Mouse (Mus musculus) c-Kit-positive CD71-positive TER-119-positive erythroid progenitor cells, embryonic 14.5 days (primary cell): Measurements from ENCODE around the gene Heatr4.
"Not testable (repeated sequence)": the region's sequence is repeated elsewhere in the genome, so short reads cannot be mapped to it uniquely, and the experiment has no call there.

ENCODE experiments used
- DNase-seq: peaks from one replicate; pipeline ENCODE4 v3.0.0-alpha.2; 2013; ENCODE audit warnings: low spot score

Gene Heatr4

DNA sequence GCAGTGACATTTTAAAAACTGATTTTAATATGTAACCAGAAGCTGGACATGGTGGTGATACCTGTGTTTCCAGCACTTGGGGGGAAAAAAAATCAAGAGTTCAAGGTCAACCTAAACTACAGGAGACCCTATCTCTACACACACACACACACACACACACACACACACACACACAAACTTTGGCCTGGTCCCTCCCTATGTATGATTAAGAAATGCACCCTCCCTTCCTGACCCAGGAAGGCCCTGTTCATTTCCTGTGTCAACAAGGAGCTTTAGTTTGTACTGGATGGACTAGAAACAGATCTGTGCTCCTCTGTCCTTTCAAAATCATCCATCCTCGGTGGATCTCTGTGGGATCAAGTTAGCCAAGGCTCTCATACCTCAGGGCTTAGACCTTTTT, 46.1 kb downstream of the Heatr4 start:
- not testable (repeated sequence) for DNase-seq

DNA sequence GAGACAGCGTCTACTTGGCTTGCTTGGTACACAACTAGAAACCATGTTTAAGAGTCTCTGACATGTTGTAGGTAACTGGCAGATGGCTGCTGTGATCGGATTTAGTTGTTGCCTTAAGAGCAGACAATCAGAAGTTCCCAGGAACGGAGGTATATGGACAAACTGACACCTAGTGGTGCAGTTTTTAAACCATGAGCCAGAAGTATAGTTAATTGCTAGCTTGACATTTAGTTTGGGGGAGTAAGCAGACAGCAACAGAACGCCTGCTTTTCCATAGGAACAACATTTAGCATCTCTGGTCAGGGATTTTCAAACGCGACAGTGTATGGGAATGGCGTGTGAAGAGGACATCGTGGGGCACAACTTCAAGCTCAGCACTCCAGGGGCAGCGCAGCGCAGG, 47.1 kb downstream of the Heatr4 start:
- no peak for DNase-seq

DNA sequence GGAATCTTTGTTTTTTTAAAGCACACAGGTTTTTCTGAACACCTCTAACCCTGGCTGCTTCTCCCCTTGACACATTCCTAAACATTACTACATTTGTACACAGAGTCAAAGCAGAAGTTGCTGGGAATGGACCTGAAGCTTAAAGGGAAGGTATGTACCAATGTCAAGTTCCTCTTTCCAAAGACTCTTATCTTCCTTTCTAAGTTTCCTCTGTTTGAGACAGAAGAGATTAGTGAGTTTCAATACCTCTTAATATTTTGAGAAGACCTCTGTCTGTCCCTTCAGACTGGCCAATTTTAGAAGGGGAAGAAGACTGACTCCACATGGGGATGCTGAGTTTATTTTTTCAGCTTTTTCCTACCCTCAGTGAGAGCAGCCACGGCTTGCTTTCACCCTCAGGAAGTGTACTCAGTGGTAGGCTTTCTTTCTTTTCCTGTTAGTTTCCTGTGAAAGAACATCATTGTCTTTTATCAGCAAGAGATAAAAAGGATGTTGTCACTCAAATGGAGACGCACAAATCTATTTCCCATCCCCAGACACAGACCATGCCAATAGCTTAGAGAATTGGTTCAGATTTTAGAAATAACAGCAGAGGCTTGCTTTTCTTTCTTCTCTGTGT, 55.4 kb downstream of the Heatr4 start:
- DNase-seq = no peak

DNA sequence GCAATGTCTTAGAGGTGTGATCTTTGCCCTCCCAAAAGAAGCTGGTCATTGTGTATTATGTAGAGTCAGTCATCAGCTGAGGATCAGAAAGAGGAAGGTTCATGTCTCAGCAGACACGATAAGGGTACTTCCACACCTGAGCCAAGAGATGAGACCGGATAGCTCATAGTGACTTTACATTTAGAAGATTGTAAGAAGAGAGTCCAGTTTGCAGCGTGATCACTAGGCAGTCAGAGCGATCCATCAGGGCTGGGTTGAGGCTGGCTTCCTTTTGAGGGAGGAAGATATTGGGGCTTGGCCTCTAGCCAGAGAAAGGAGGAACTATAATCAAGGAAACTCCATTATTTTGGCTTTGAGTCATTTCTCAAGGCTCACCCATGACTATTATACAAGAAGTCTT, 56.9 kb downstream of the Heatr4 start:
- DNase-seq = no peak

DNA sequence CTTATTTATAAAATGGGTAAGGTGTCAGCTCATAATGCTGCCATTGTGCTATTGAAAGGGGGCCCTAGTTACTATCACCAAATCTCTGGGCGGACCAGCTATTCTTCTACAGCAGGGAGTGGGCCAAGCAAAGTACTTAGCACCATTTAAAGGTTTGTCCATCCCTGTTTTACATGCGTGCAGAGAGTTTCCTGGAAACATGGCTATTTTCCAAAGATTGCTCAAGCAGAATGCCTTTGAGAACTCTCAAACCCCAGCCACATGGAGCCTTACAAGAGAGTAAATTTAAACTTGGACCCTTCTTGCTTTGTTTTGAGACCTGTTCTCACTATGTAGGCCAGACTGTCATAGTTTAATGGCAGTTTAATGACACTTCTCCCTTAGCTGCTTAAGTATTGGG, 58.6 kb downstream of the Heatr4 start:
- DNase-seq = no peak

DNA sequence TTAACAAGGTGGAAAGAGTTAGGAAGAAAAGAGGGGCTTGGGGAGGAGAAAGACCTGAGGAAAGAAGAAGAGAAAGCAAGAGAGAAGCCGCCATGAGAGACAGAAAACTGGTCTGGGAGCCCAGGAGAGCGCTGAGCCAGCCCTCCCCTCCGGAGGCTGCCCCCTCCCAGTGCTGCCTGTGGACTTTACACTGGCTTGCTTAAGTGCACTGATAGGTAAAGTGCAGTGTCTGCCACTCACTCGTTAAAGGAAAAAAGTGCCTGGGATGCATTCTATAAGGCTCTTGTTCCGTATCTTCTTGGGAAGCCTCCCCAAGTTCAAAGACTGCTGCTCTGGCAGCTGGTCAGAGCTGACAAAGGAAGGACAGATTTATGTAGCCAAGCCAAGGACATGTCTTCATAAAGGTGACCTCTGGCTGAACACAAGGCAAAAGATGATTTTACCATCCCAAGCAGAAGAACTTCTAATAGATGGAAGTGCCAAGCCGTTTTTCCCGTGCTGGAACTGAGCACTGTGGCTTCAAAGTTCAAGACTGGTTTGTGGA, 59.4 kb downstream of the Heatr4 start:
- DNase-seq = no peak

DNA sequence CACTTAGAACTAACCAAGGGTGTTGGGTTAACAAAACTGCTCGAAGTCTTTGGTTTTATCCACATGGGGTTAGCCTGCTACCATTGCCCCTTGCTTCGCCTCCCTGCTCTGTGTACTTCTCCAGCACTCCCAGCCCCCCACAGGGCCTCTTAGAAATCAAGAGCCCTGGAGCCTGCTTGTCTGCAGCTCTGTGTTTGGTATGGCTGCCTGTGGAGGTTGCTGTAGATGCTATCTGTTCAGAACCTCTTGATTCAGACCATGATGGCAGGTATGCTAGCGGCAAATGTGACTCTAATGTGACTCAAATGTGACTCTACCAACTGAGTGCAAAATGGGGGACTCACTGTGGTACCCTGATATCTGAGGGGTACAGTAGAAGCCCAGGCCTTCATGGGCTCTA, 60.3 kb downstream of the Heatr4 start:
- DNase-seq = no peak

DNA sequence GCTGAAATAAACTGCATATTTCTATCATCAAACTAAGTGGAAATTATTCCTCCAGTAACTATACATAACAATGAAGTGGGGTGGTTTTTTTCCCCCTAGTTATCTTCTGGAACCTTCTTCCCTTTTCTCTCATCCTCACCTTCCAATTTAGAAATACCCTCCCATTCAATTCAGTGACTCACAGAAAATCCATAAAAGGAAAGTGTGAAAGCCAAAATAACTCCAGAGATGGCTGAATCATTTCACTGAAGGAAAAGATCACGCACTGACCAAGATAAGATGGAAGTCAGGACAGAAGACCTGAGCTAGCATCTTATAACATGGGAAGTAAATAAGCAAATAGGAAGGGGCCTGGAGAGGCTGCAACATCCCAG, 61.2 kb downstream of the Heatr4 start:
- DNase-seq = no peak

DNA sequence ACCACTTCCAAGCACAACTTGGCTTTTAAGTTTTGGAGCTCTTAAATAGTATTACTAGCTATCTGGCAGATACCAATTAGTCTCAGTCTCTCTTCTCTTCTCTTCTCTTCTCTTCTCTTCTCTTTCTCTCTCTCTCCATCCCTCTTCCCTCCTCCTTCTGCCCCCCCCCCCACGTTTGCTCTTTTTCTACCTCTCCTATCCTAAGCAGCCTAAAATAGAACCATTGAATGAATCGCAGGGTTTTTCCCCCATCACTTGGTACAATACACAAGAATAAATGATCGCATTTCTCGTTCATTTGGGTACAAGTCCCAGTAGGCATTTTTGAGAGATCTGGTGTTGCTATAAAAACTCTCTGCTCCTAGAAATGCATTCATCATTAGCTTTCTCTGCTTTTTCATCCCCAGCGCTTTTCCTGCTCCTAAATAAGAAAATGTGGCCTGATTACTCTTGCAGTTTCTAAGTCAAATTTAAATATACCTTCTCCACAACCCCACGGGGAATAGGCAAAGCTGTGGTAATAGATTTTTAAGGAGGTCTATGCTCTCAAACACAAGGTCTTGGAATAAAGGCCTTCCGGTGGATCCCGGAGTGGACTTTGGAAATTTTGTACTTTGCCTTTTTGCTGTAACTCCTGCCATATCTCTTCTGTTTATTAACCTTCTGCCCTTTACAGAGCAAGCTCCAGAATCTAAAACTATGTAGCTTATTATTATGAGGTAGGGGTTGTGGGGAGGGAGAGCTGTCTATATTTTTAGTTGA, 61.7 kb downstream of the Heatr4 start:
- DNase-seq = no peak

DNA sequence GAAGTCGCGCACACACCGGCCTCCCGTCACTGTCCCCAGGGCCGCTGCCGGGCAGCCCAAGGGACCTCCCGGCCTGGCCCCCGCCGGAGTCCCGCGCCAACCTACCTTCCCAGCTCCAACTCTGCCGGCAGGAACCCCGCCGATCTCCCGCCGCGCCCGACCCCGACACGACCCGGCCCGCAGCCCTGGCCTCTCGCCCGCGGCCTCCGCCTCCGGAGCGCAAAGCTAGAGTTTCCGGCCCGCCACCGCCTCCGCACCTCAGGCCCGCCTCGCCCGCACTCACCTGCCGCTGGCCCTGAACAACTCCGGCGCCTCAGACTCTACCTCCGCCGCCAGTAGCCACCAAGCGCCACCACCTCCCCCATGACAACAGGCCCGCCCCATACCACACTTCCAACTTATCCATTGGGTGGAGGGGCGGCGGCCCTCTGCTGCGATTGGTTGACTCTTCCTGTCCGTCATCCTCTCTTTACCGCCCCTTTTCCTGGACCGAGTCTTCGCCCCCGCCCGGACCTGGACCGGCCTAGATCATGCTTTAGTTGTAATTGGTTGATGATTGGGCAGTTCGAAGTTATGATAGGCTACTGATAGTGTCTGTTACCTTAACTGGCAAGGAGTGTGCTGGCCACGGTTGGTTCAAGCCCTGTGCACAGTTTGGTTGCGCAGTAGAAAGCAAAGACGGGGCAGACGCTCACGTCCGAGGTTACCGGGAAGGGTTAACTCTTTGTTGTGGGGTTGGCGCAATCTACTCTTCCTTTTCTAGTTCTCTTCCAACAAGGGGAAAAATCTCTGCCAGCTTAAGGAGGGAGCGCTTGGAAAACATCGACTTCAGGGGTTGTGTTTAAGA, 62.9 kb downstream of the Heatr4 start, which contains the start of gene Numb:
Numb (minus strand) TSS at position 400 of the 847 bp plus-strand sequence.
- peak; percentile 99 for DNase-seq

DNA sequence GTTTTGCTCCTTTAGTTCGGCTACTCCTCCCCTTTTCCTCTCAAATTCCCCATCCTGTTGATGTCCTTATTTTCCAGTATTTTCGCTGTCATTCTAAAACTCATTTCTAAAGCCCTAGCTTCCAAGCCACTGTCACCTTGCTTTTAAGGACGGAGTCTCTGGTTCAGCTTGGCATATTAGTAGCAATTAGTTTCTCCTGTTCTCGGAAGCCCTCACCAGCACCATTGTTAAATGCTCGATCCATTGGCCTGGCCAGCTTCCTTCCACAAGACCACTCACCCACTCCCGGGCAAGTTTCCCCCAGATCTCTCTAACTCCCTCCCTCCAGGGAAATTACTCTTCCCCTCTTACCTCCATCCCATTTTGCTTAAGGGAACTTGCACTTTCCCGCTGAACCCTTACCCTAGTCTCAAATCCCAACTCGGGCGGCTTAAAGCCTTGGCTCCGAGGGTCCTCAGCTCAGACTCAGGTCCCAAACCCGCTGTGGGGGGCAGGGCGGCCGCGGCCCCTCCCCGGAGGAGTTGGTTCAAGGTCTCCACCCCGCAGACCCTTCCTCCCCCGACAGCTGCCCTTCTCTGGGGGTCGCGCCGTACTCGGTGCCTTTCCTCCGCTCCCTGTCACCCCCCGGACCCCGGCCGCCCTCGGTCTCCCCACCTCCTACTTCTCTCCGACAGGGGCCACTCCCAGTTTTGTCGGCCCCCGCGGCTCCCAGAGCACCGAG, 63.8 kb downstream of the Heatr4 start:
- DNase-seq = no peak

DNA sequence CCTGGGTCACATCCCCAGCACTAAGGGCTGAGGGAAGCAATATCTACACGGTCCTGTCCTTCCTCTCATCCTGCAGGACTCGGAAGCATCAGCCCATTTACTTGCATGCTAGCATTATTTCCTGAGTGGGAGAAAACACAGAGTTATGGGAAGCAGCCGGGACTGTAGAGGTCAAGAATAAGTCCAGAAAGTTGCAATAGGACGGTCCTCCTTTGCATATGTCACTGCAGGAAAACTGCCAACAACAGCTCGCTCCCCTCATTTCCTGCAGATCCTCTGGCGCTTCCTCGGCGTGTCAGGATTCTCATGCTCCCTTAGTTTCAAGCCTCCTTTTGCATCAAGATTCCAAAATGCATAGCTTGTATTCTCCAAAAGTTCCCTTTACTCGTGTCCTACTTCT, 67.8 kb downstream of the Heatr4 start:
- no peak for DNase-seq

DNA sequence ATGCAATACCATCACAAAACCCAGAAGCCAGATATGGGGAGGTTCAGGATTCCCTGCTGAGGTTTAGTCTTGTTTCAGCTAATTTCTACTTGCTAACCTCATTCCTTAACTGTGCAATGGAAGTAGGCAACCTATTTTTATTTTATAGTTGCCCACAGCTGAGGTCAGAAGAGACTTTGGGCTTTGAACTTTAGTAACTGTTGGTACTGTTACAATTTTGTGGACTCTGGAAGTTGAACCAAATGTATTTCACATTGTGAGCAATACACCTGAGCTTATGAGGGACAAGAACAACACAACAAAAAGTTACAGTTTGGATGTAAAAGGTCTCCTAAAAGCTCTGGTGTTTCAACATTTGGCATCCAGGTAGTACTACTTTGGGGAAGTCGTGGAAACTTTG, 69.9 kb downstream of the Heatr4 start:
- no peak for DNase-seq

DNA sequence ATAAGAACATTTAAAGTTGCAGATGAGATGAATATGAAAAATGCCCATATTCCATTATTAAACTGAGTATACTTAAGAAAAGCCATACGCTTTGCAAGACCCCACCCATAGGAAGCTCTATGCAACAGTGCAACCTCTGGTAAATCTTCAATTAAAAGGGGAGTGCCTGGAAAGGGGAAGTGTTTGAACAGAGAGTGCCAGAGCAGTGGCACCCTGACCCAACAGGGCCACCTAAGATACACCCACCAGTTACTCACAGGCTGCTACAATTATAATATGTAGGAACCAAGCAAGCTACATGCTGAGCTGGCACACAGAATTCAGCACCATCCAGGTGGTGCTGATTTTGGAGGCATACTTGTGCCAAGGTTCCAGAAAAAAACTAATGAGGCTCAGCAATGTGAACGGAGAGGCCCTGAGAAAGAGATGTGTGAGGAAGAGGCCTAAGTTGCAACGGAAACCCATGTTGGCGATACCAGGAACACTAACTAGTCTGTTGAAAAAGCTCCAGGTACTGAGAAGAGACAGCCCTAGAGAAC, 70.4 kb downstream of the Heatr4 start:
- no peak for DNase-seq

DNA sequence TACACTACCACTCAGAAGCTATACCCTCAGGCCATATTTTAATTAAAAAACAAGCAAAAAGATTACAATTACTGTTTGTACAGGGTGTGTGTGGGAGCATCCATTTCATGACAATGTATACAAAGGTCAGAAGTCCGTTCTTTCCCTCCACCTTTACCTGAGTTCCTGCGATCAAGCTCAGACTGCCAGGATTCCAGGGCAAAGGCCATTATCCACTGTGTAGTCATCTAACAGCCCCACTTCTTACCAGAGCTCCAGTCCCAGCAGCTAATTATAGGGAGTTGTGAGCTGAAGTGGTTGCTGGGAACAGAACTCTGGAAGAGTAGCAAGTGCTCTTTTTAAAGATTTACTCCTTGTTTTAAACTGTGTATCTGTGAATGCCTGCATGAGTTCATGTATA, 74.2 kb downstream of the Heatr4 start:
- DNase-seq = no peak
